ENCODE assay signal across 25 mouse cellular contexts in genomic region chr8:67328439-67328838, GRCm38 (mm10).
DNase-seq lines count a peak whose midpoint lies in the region; ATAC-seq and TF ChIP-seq lines count a peak whose summit lies in the region.
"Had no signal": no experiment of that assay in that cellular context is flagged by ENCODE, and none has a peak within 500 bp of the region (broad histone marks: within the 10 kb centered on the region; RNA-seq: fewer than 3 reads in every experiment).

No protein-coding gene starts in this region.

- peak; percentile 45 for TF ChIP-seq CTCF in left cerebral cortex, adult 2 months (IDR thresholded peaks at IDR 0.05)

- DNase-seq in frontal cortex, postnatal 14 days (ENCODE audit: low spot score in 2 of 2) = no peak
- peak; percentile 9 to 22 for DNase-seq in heart, adult 9 months (ENCODE audit: low spot score in 2 of 2)
- no peak for DNase-seq in heart, postnatal 25 days (ENCODE audit: low spot score)
- DNase-seq in left cerebral cortex, adult 2 months (ENCODE audit: extremely low spot score in 1 of 2, low spot score in 2 of 2) = no peak
- DNase-seq in left cerebral cortex, adult 8-10 months (ENCODE audit: low spot score in 2 of 2) = no peak
- DNase-seq: adrenal gland, adult 2 months; adrenal gland, postnatal 25 days; cerebellum, adult 8-10 months; cerebellum, postnatal 14 days; embryo, embryonic 11 days; gastrocnemius, adult 2 months; gastrocnemius, postnatal 25 days had no signal

- ATAC-seq in frontal cortex, adult (ENCODE audit: low TSS enrichment) = peak; percentile 82
- ATAC-seq in megakaryocyte progenitor cell, adult 5-6 weeks (replicated peaks; ENCODE audit: poor library complexity) = no peak
- ATAC-seq: activated CD4-positive, CD25-positive, alpha-beta regulatory T cell, adult 4 months; forebrain, embryonic 15.5 days; inflammation-experienced regulatory T-cells, adult 6 months; intestine, postnatal 0 days; Patski had no signal

- no peak overlapping the region for H3K27ac ChIP-seq in left cerebral cortex, adult 2 months
- H3K27ac ChIP-seq: embryonic facial prominence, embryonic 15.5 days; forebrain, embryonic 10.5 days; forebrain, embryonic 15.5 days; gastrocnemius, adult 2 months; heart, embryonic 13.5 days; hindbrain, embryonic 10.5 days; hindbrain, embryonic 15.5 days had no signal

- H3K4me3 ChIP-seq in left cerebral cortex, adult 2 months = no peak overlapping the region
- H3K4me3 ChIP-seq: embryonic facial prominence, embryonic 15.5 days; erythroblast, embryonic 14.5 days; forebrain, embryonic 10.5 days; forebrain, embryonic 15.5 days; gastrocnemius, adult 2 months; heart, embryonic 13.5 days; hindbrain, embryonic 10.5 days; hindbrain, embryonic 15.5 days had no signal

- intact Hi-C loops in heart, postnatal 25 days (cut with DNase I) = no loop called here
- intact Hi-C loops in left cerebral cortex, adult 2 months (cut with DNase I) = loop anchor here (10.0 kb wide), 1 partner anchor 424 kb away; no protein-coding TSS in a partner anchor

Comparison
In these comparisons a context has a peak if more than half of its experiments do, and no peak if none do; other contexts are left out.
1. DNase-seq: peak in heart, adult 9 months (2 of 2); none in frontal cortex, postnatal 14 days (0 of 2), heart, postnatal 25 days (single experiment), left cerebral cortex, adult 2 months (0 of 2) and left cerebral cortex, adult 8-10 months (0 of 2).